Mouse (Mus musculus): Measurements from ENCODE around the gene Pde9a. TPM values are rescaled to one million over a fixed set of nuclear protein-coding genes. Genes with fewer than 3 reads are reported as not detected.

Pde9a gene
- polyA plus RNA-seq (2015; fragmentation: Nextera tagmentation; extraction: Ambion mirVana): 58.8 and 59.8 TPM in 2 replicates

DNA sequence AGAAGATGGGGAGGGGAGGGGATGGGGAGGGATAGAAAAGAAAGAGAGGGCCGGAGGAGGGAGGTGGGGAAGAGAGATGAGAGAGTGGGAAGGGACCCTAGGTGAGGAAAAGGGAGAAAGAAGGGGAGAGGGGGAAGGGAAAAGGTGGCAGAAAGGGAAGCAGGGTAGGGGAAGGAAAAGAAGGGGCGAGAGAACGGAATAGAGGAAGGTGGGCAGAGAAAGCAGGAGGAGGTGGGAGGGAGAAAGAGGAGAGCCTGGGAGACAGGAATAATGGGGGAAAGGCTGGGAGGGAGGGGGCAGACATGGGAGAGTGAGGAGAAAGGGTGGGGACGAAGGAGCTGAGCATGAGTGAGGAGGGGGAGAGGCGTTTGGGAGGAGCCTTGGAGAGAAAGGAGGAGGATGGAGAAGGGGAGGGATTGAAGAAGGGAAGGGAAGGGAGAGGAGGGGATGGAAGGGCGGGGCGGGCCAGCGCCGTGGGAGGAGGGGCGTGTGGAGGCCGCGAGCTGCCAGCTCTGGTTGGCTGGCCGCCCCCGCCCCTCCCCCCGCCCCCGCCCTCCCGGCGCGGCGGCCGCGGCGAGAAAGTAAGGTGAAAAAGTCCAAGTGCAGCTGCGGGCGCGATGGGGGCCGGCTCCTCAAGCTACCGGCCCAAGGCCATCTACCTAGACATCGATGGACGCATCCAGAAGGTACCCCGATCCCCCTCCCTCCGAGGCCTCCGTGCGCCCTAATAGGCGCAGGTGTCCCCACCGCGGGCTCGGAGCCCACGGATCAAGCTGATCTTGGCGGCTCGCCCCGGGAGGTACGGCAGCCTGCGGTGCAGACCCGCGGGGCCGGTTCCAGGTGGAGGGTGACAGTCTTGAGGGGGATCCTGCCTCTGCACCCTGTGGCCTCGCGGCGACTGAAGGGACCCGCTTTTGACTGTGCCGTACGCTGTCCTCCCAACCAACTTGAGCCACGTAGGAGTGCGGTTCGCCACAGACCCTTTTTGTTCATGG, at the start of gene Pde9a:
Pde9a (plus strand) TSS at position 540 of the 995 bp plus-strand sequence.
- WGBS: 3% methylated on average over 40 of the region's 56 CpGs

GRCm38 (mm10) chr17:31339769-31340168, 46.2 kb upstream of the Pde9a start:
- no peak for ATAC-seq
- no peak overlapping the region for H3K4me3 ChIP-seq (ENCODE audit: low read depth, low read length)
- H3K9ac ChIP-seq (ENCODE audit: low read depth, low read length): no peak overlapping the region
- TF ChIP-seq CTCF (IDR thresholded peaks at IDR 0.05; ENCODE audit: low read depth): no peak
- H3K4me2 ChIP-seq (replicated peaks; ENCODE audit: low read depth): no peak overlapping the region
- H3K36me3 ChIP-seq (ENCODE audit: control insufficient read depth, insufficient read depth): peaks cover 44% of the 10 kb centered on the region
- 84% methylated on average over 2 of the region's 2 CpGs for WGBS
- H3K4me1 ChIP-seq (replicated peaks; ENCODE audit: control insufficient read depth, insufficient read depth, low read length): no peaks in the 10 kb centered on the region
- H3K27me3 ChIP-seq (replicated peaks; ENCODE audit: control insufficient read depth, insufficient read depth, low read length): no peaks in the 10 kb centered on the region
- no peaks in the 10 kb centered on the region for H3K9me3 ChIP-seq (ENCODE audit: control insufficient read depth)
- H3K27ac ChIP-seq (ENCODE audit: low read depth, low read length): no peak overlapping the region

More for the DNA sequence above, at the start of gene Pde9a:
- H3K27me3 ChIP-seq (replicated peaks; ENCODE audit: control insufficient read depth, insufficient read depth, low read length): no peaks in the 10 kb centered on the region
- ATAC-seq: peak; percentile 58
- no peak for TF ChIP-seq CTCF (IDR thresholded peaks at IDR 0.05; ENCODE audit: low read depth)
- no peaks in the 10 kb centered on the region for H3K36me3 ChIP-seq (ENCODE audit: control insufficient read depth, insufficient read depth)
- no peaks in the 10 kb centered on the region for H3K9me3 ChIP-seq (ENCODE audit: control insufficient read depth)
- H3K4me1 ChIP-seq (replicated peaks; ENCODE audit: control insufficient read depth, insufficient read depth, low read length): peaks cover 19% of the 10 kb centered on the region; the same call in 1 of the 2 replicates
- H3K4me2 ChIP-seq (replicated peaks; ENCODE audit: low read depth): peak within 1 kb of the TSS; percentile 98
- H3K4me3 ChIP-seq (ENCODE audit: low read depth, low read length): peak within 1 kb of the TSS; percentile 79
- peak within 1 kb of the TSS; percentile 41; the same call in 1 of the 2 replicates for H3K27ac ChIP-seq (ENCODE audit: low read depth, low read length)
- H3K9ac ChIP-seq (ENCODE audit: low read depth, low read length): peak within 1 kb of the TSS; percentile 71

DNA sequence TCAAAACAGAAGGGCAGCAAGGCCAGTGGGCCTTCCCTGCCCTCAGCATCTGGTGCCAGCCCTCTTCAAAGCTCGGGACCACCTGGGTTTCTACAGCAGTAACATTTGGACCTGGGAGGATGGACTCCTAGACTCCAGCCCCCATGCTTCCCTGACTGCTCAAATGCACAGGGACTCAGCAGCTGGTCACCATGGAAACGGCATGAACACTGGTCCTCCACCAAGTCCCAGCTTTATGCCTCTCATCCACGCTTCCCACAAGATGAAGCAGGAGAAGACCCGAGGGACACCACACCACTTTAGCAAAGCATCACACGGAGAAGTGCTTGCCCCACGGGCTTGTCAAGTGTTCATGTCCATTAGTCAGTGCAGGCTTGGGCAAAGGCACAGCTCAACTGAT, 43.8 kb upstream of the Pde9a start:
- no peak for ATAC-seq

GRCm38 (mm10) chr17:31344172-31344801, 41.7 kb upstream of the Pde9a start:
- 40% methylated on average over 5 of the region's 5 CpGs for WGBS
- Histone ChIP-seq H3K36me3 (ENCODE audit: control insufficient read depth, insufficient read depth) (peaks cover 66% of the 10 kb centered on the region), H3K27me3 (replicated peaks; ENCODE audit: control insufficient read depth, insufficient read depth, low read length) (no peaks in the 10 kb centered on the region), H3K4me3 (ENCODE audit: low read depth, low read length) (no peak overlapping the region), H3K9me3 (ENCODE audit: control insufficient read depth) (no peaks in the 10 kb centered on the region), H3K9ac (ENCODE audit: low read depth, low read length) (no peak overlapping the region), H3K27ac (ENCODE audit: low read depth, low read length) (no peak overlapping the region), H3K4me1 (replicated peaks; ENCODE audit: control insufficient read depth, insufficient read depth, low read length) (no peaks in the 10 kb centered on the region), H3K4me2 (replicated peaks; ENCODE audit: low read depth) (no peak overlapping the region)
- peak; percentile 88 for TF ChIP-seq CTCF (IDR thresholded peaks at IDR 0.05; ENCODE audit: low read depth)
- ATAC-seq: no peak

More for the DNA sequence above, 43.8 kb upstream of the Pde9a start:
- H3K27ac ChIP-seq (ENCODE audit: low read depth, low read length): no peak overlapping the region
- H3K27me3 ChIP-seq (replicated peaks; ENCODE audit: control insufficient read depth, insufficient read depth, low read length): no peaks in the 10 kb centered on the region
- WGBS: 83% methylated on average over 6 of the region's 6 CpGs
- no peak overlapping the region for H3K4me3 ChIP-seq (ENCODE audit: low read depth, low read length)
- no peak for TF ChIP-seq CTCF (IDR thresholded peaks at IDR 0.05; ENCODE audit: low read depth)
- no peaks in the 10 kb centered on the region for H3K9me3 ChIP-seq (ENCODE audit: control insufficient read depth)
- peaks cover 63% of the 10 kb centered on the region for H3K36me3 ChIP-seq (ENCODE audit: control insufficient read depth, insufficient read depth)
- H3K4me2 ChIP-seq (replicated peaks; ENCODE audit: low read depth): no peak overlapping the region
- no peaks in the 10 kb centered on the region for H3K4me1 ChIP-seq (replicated peaks; ENCODE audit: control insufficient read depth, insufficient read depth, low read length)
- H3K9ac ChIP-seq (ENCODE audit: low read depth, low read length): no peak overlapping the region

DNA sequence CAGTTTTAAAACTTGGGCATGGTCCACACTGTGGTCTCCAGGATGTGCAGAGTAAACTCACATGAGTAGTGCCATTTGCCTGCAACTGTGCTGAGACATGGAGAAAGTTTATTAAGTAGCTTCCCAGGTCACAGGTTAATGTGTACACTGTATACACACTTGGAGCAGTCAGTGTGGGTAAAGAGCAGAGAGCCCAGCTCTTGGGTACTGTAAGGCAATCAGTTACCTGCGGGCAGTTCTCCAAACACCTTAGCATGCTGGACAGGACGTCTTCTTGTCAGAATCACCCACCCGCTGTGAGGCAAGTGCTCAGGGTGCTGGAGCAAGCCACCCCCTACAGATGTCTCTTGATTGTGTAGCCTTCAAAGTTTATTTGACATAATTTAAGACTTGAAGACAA, 41.2 kb upstream of the Pde9a start:
- Histone ChIP-seq H3K9me3 (ENCODE audit: control insufficient read depth) (no peaks in the 10 kb centered on the region), H3K9ac (ENCODE audit: low read depth, low read length) (no peak overlapping the region), H3K4me2 (replicated peaks; ENCODE audit: low read depth) (no peak overlapping the region), H3K4me1 (replicated peaks; ENCODE audit: control insufficient read depth, insufficient read depth, low read length) (no peaks in the 10 kb centered on the region), H3K27ac (ENCODE audit: low read depth, low read length) (no peak overlapping the region), H3K27me3 (replicated peaks; ENCODE audit: control insufficient read depth, insufficient read depth, low read length) (no peaks in the 10 kb centered on the region), H3K36me3 (ENCODE audit: control insufficient read depth, insufficient read depth) (peaks cover 66% of the 10 kb centered on the region; the same call in 1 of the 2 replicates), H3K4me3 (ENCODE audit: low read depth, low read length) (no peak overlapping the region)
- no peak for TF ChIP-seq CTCF (IDR thresholded peaks at IDR 0.05; ENCODE audit: low read depth)
- WGBS: 73% methylated on average over 3 of the region's 3 CpGs
- no peak for ATAC-seq

DNA sequence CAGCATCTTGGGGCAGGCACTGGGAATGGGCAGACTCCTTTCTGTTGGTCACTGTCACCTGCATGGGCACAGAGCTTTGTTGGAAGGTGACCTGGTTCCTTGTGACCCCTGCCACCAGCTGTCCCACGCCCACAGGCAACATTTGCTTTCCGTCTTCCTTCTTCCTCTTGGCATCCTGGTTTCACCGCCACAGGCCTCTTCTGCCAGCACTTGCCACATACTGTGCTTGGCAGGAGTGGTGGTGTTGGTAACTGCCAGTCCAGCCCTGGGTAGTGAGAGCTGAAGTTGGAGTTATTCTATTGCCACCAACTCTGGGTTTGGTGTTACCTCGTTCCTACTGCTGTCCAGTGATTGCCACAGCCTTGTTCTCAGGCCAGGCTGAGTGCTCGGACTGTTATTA, 37.9 kb upstream of the Pde9a start:
- no peak for TF ChIP-seq CTCF (IDR thresholded peaks at IDR 0.05; ENCODE audit: low read depth)
- H3K27ac ChIP-seq (ENCODE audit: low read depth, low read length): no peak overlapping the region
- no peak overlapping the region for H3K4me2 ChIP-seq (replicated peaks; ENCODE audit: low read depth)
- no peak for ATAC-seq
- H3K9ac ChIP-seq (ENCODE audit: low read depth, low read length): no peak overlapping the region
- peaks cover 58% of the 10 kb centered on the region; the same call in 1 of the 2 replicates for H3K36me3 ChIP-seq (ENCODE audit: control insufficient read depth, insufficient read depth)
- H3K9me3 ChIP-seq (ENCODE audit: control insufficient read depth): no peaks in the 10 kb centered on the region
- 91% methylated on average over 5 of the region's 5 CpGs for WGBS
- H3K4me3 ChIP-seq (ENCODE audit: low read depth, low read length): no peak overlapping the region
- H3K27me3 ChIP-seq (replicated peaks; ENCODE audit: control insufficient read depth, insufficient read depth, low read length): no peaks in the 10 kb centered on the region
- H3K4me1 ChIP-seq (replicated peaks; ENCODE audit: control insufficient read depth, insufficient read depth, low read length): no peaks in the 10 kb centered on the region

All from intestine, postnatal 0 days (tissue).